Mouse (Mus musculus): ENCODE data around the gene Borcs5. TPM values are rescaled to one million over a fixed set of nuclear protein-coding genes. Genes with fewer than 3 reads are reported as not detected.
"Not testable (repeated sequence)": the region's sequence is repeated elsewhere in the genome, so short reads cannot be mapped to it uniquely, and the experiment has no call there.

Borcs5 gene
- total RNA-seq, 2 experiments from 2014 or later, result 11.3 to 14.4 TPM

DNA sequence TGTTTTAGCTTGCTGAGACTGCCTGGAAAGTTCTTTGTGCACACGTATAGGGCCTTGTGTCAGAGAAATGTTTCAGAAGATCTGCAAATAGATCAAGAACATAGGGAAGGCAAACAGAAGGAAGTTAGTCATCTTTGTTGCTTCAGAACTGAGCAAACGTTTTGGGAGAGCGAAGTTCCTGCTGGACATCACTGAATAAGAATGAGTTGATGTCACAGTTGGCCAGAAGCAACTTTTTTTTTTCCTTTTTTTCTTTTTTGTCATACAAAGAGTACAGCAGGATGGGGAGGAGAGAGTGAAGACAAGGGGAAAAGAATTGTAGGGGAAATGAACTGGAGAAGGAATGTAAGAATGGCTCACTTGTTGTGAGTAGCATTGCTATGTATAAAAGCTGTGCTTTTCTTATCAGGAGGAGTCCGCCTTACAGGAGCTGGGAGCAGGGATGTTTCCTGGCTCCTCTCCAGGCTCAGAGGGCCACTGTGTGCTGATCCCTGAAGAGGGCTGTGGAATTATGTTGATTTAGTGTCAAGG, 31.6 kb downstream of the Borcs5 start:
- peak; percentile 41 for DNase-seq

DNA sequence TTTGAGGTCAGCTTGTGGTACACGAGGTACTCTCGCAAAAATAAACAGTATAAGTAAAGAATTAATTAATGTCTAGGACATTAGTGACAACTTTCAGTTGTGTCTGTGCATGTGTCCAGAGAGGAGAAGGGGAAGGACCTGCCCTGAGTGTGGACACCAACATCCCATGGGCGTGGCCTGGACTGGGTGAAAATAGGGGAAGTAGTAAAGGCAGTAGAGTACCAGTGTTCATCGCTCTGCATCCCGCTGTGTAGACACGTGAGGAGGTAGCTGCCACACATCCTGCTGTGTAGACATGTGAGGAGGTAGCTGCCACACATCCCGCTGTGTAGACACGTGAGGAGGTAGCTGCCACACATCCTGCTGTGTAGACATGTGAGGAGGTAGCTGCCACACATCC, 34.4 kb downstream of the Borcs5 start:
- not testable (repeated sequence) for DNase-seq

DNA sequence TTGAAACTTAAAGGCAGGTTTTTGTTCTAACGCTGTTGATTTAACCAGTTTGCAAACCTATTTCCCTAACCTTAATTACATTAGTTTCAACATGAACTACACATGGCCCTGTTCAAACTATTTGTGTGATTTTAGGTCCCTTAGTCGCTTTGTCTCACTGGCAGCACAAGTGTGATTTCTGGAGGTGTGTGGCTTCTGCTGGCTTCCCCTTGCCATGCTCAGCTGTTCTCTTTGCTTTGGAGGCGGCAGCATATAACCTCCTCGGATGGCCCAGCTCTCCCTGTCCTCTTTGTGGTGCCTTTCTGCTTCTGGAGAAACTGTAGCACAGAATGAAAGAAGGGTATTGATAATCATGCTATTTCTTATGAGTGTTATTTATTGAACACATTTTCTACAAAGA, 38.2 kb downstream of the Borcs5 start:
- no peak for DNase-seq

DNA sequence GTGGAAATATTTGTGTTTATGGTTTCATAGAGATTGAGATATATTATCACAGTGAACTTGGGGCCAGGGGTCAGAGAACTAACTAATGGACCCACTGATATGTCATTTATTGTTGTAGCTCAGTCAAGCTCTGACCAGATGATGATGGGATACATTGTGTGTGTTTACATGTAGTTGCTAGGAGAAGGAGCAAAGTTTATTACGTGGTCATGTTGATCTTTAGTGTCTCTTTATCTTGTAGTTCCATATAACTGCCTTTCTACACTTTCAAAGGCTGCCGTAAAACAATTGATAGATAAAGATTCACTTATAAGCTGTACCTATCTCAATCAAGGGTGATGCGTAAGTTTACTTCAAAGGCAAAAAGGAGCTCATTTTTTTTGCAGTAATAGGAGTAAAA, 38.7 kb downstream of the Borcs5 start:
- no peak for DNase-seq

DNA sequence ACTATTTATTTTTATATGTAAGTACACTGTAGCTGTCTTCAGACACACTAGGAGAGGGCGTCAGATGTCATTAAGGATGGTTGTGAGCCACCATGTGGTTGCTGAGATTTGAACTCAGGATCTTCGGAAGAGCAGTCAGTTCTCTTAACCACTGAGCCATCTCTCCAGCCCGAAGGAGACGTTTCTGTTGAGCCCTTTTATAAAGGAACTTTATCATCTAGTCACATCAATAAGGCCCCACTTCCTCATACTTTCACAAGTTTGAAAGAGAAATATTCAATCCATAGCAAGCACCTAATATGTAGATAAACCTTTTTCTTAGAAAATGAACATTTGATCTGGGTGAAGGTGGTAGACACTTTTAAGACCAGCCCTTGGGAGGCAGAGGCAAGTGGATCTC, 40.0 kb downstream of the Borcs5 start:
- not testable (repeated sequence) for DNase-seq

DNA sequence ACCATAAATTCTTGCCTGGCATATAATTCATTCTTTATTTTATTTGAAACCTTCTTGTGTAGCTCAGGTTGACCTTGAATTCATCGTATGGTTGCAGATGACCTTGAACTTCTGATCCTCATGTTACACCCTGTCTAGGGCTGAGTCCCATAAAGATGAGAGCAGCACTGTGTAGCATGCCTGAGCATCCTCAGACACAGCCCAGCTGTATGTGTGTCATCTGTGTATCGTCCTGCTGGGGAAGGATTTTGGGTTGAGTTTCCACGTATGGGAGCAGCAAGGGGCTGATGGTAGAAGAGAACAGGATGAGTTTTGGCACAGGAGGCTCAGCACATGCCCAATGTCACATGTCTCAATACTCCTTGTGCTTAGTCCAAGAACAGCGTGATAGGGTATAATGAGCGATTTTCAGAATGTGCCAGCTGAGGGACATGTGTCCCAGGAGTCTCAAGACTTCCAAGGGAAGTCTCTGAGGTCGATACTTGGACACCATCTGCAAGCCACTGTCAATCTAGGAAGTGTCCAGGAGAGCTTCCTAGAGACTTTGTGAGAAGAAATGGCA, 45.1 kb downstream of the Borcs5 start:
- DNase-seq, result no peak

DNA sequence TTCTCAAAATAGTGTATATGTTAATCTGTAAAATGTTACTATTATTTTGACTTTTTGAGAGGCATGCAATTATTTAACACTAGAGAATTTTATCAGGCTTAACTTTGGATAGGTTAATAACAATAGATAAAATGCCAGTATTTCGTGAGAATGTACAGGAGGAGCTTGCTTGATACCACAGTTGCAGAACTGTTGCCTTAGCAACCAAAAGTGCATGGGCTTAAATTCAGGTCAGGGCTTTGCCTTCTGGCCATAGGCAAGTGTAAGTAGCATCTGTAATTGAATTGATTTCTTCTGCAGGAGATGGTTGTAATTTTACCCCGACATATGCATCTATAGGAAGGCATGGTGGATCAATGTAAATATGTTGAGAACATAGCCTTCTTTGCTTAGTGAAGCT, 45.7 kb downstream of the Borcs5 start:
- no peak for DNase-seq

DNA sequence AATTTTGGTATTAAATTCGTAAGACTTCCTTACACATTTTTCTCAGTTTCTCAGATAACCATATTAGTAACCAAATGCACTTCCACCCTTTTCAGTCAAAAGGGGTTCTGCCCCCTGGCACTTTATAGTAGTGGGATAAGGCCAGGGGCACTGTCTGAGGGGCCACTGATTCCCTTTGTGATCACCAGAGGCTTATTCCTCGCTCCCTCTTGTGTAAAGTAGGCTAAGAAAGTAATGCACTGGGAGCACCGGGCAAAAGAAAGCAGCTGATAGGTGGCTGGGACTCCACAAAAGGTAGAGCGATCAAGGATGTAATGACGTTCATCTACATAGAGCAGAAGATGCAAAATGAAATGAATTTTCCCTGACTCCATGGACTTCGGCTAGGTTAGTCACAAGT, 46.2 kb downstream of the Borcs5 start:
- no peak for DNase-seq

DNA sequence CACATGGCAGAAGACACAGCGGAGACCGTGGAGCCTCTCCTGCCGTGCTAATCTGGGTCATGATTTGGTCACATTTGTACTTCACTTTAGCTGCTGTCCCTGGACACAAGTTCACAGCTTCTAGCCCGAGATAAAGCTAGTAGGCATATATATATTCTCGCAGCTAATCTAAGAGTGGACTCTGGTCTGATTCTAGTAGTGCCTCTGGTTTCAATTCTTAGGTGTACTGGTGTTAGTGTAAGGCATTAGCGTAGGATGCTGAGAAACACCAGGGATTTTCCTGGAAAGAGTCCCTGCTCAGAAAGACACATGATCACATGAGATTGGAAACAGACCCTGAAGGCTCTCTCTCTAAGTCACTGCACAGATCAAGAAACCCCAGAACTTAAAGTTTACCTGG, 55.2 kb downstream of the Borcs5 start:
- DNase-seq, result no peak

DNA sequence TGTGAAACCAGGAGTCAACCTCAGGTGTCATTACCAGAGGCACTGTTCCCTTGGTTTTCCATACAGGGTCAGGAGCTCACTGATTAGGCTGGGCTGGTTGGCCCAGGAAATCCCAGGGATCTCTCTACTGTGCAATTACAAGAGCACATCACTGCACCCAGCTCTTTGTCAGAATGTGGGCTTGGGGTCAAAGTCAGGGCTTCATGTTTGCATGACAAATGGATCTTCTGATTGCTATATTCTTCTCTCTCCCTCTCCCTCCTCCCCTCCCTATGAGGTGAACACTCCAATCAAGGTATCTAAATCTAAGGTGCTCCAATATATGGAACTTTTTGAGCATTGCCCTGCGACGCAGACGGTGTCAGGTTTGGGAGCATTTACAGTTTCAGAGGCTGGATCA, 55.7 kb downstream of the Borcs5 start:
- no peak for DNase-seq

DNA sequence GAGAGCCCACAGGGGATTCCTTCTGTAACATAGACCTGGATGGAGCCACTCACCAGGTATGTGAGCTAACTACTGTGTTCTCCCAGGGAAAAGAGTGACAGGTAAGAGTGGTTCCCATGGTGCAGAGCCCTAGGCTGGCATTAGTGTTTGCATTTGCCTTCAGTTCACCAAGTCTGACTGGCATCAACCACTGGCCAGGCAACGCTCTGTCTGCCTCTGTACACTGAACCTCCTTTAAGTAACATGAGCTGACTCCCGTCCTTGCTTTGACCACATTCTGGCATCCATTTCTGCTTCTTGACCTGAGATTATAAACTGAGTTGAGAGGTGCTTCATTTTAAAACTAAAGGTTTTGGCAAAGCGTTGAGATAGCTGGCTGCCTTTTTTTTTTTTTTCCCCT, 56.3 kb downstream of the Borcs5 start:
- no peak for DNase-seq

DNA sequence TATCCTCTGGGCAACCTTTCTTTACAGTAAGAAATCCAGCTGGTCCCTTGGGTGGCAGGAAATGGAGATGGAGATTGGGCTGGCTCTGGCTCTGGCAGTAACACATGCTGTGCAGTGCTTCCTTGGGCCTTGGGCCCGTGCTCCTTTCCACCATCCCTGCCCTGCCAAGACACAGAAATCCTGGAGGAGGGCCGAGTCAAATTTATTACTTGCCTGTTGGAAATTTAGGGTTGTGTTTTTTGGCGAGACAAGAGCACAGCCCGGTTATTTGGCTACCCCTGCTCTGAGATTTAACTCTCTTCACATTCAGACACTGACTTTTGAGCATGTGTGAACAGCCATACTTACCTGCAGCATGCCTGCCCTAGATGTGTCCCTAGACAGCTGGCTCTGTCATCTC, 56.8 kb downstream of the Borcs5 start:
- DNase-seq, result peak; percentile 75

DNA sequence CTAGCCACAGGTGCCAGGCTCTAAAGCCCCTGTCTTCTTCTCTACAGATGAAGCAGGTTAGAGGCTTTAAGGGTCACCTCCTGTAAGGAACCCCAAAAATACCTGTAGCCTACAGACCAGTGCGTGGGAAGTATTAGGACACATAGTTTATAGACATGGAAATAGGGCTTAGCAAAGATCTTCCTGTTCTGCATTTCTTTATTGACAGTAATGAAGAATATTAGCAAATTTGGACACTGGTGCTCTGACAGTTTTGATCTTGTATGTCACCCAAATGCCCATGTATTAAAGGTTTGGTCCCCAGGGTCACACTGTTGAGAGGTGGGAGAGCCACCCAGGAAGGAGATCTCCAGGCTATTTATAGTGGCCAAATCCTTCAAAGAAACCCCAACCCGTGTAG, 57.2 kb downstream of the Borcs5 start:
- DNase-seq, result no peak

DNA sequence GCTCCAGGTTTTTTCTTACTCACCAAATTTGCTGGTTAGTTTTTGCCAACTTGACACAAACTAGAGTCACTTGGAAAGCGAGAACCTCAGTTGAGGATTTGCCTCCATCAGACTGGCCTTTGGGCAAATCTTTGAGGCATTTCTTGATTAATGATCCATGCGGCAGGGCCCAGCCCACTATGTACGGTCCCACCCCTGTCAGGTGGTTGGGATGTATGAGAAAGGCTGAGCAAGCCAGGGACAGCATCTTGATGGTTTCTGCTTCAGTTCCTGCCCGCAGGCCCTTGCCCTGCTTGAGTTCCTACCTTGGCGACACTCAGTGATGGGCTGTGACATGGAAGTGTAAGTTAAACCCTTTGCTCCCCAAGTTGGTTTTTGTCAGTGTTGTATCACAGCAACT, 58.9 kb downstream of the Borcs5 start:
- no peak for DNase-seq

DNA sequence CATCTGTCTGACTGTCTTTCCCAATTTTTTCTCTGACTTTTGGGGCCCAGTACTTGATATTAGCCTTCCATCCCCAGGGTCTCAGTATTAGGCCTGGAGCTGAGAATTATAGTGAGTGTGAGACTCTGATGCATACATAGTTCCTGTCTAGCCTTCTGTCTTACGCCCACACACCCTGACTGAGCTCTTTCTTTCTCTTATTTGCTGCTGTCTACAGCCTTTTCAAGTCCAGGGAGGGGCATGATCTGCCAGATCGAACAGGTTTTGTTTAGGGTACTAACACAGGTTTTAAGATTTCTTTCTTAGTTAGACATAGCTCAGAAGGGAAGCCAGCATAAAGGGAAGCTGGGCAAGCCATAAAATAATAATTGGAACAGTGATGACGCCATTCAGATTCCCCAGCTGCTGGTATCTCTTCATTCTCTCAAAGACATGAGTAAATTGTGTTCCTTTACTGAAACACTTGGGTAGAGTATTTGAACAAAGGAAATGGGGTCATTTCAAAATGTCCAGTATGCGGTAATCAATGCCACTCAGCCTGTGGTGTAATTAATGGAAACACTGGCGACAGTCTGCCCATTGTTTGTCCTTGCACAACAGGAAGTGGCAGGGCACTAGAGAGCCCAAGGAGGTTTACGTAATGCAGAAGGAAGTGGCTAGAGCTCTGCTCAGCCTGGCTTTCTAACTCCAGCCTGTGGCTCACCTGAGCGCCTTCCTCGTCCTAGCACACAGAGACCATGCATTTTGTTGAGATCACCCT, 61.3 kb downstream of the Borcs5 start:
- peak; percentile 55 for DNase-seq

DNA sequence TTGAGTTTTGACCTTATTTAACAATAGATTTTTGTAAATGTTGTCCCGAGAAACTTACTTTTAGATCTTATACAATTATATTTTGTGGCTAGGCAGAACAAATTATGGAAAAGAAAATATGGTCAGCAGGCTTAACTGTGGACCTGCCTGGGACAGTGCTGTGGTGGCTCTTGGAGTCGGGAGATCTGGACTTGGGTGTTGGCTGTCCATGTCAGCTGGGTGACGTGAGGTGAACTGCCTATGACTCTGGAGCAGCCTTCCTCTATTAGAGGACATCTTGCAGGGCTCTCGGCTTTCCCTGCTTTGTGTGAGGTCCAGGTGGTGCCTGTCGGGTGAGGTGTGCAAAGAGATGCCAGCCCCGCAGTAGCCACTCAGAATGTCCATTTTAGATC, 61.9 kb downstream of the Borcs5 start:
- no peak for DNase-seq

DNA sequence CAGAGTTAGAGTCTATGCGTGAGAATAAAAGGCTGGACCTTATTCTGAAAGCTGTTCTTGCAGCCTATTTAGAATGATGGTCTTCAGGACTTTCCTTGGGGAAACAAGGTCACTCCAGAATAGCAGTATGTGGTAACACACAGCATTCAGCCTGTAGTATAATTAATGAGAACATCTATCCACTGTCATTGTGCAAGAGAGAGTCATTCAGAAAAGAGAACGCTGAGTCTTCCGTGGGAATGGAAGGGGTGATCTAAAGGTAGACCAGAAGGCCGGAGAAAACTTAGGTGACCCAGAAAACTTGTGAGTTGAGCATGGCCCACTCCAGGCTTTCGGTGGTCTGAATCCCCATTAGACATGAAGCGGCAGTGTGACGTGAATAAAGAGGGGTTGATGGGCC, 62.9 kb downstream of the Borcs5 start:
- DNase-seq, result no peak

DNA sequence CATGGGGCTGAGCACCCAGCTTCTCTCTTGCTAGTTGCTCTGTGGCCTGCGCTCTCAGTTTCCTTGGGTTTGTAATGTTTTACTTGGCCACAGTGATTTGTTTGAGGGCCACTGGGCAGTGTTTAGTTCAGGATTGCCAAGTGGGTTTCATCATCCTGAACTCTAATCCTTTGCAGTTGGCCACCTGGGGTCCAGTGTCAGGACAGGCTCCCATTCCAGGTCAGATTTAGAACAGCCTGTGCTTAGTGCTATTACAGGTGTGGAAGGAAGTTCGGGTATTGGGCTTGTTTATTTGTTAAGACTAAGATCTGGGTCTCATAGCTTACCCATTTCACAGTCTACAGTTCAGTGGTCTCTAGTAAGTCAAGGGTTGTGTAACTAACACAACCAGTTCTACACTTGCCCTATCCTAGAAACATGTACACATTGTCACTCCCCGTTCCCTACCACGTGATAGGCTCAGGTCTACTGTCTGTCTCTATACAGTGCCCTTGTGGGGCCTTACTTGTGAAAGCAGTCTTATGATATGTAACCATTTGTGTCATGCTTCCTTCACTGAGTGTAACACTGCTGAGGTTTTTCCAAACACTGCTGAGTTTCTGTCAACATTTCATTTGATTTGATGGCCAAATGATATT, 63.9 kb downstream of the Borcs5 start:
- peak; percentile 40 for DNase-seq

DNA sequence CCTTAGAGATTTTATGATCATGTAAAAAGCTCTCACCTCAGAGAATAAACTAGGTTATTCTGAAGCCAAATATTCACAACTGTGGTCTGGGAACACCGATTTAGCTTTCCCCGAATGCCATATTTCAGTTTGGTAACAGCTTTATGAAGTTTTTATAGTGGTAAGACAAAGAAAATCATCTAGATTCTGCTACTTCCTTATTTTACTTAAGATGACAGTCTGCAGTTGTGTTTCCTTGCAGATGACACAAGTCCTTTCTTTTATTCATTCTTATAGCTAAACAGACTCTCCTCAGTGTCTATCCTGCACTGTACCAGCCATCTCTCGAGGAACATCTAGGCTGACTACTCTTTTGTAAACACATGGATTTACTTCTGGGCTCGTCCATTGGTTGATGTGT, 67.2 kb downstream of the Borcs5 start:
- DNase-seq, result no peak

DNA sequence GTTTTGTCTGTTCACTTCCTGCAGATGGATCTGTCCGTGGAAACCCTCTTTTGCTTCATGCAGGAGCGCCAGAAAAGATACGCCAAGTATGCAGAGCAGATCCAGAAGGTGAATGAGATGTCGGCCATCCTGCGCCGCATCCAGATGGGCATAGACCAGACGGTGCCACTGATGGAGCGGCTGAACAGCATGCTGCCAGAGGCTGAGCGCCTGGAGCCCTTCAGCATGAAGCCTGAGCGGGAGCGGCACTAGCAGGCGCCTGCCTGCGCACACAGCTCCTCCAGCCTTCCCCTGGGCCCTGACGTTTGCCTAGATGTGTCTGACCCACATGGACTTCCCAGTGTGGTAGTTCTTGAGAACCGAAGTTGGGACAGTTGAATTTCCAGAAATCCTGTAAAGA, 70.7 kb downstream of the Borcs5 start:
- DNase-seq, result no peak

DNA sequence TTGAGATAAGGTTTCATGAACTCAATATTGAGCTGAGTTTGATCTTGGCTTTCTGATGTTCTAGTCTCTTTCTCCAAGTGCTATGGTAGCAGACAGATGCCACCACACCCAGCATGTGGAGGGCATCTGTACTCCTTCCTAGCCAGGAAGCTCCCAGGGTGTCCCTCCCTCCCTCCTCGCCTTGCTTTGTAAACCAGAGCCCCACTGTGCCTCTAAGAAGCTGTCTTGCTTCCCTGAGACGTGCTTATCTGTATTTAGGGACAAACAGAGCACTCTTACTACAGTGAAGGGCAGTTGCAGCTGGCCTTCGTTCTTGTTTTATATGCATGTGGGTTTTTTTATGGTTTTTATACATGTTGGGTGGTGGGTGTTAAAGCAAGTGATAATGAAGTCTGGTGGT, 74.0 kb downstream of the Borcs5 start:
- no peak for DNase-seq

DNA sequence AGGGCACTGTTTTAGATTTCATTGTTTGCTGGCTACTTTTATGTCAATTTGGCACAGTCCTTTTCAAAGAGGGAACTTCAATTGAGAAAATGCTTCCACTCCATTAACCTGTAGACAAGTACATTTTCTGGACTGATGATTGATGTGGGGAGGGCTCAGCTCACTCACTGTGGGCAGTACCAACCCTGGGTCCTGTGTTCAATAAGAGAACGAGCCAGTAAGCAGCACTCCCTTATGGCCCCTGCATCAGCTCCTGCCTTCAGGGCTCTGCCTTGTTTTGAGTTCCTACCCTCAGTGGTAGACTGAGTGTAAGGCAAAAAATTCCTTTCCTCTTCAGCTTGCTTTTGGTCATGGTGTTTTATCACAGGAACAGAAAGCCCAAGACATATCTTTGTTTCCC, 74.6 kb downstream of the Borcs5 start:
- no peak for DNase-seq

DNA sequence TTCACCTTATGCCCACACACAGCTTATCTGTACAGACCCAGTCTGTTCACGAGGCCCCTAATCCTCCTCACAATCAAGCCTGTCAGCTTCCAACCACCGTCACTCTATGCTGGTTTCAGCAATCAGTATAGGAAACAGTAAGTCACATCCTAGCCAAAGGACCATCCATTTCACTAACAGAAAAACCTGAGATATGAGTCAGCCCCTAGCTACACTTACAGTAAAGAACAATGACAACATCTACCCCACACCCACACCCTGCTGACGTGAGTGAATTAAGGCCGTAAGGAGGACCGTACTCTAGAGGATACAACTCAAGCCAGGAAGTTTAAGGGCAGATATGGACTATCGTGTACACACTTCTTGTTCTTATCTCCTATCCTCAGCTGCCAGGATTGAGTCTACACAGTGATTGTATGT, 76.9 kb downstream of the Borcs5 start:
- no peak for DNase-seq
